1 mouse cellular context compared by ENCODE assay signal in the genomic region with DNA sequence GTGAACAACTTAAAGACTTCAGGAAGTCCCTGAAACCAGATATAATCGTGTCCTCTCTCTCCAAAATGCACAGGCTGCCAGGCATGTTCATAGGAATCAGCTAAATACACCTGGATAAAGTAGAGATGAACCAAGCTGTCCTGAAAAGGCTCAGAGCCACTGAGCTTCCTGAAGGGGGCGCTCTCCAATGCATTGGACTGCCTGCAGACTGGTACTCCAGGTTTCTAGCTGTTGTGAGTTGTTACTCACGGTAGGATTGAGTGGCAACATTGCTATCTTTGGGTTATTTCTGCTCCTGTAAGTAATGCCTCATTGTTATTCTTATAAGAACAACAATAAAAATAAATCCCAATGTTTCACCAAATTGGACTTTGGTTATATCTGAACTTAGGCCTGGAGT. TPM values are rescaled to one million over a fixed set of nuclear protein-coding genes. Genes with fewer than 3 reads are reported as not detected.
"Had no signal": no experiment of that assay in that cellular context is flagged by ENCODE, and none has a peak within 500 bp of the region (broad histone marks: within the 10 kb centered on the region; RNA-seq: fewer than 3 reads in every experiment).

No protein-coding gene starts in this region.

RNA-seq across cellular contexts. Expression of gene Ifi207, which starts 31.9 kb away (rescaled TPM):
- polyA plus RNA-seq: neural tube, embryonic 14.5 days had no signal
